Mouse (Mus musculus): ENCODE data around the gene Mmp21. TPM values are rescaled to one million over a fixed set of nuclear protein-coding genes. Genes with fewer than 3 reads are reported as not detected.

Mmp21 gene
- 0.10 TPM in 1 of 2 replicates, not detected in the other for polyA plus RNA-seq (2015; fragmentation: Nextera tagmentation; extraction: Ambion mirVana)

GRCm38 (mm10) chr7:133679961-133680360 is at the start of gene Mmp21:
Gene Mmp21, minus strand, starts transcription at chr7:133680061.

DNA sequence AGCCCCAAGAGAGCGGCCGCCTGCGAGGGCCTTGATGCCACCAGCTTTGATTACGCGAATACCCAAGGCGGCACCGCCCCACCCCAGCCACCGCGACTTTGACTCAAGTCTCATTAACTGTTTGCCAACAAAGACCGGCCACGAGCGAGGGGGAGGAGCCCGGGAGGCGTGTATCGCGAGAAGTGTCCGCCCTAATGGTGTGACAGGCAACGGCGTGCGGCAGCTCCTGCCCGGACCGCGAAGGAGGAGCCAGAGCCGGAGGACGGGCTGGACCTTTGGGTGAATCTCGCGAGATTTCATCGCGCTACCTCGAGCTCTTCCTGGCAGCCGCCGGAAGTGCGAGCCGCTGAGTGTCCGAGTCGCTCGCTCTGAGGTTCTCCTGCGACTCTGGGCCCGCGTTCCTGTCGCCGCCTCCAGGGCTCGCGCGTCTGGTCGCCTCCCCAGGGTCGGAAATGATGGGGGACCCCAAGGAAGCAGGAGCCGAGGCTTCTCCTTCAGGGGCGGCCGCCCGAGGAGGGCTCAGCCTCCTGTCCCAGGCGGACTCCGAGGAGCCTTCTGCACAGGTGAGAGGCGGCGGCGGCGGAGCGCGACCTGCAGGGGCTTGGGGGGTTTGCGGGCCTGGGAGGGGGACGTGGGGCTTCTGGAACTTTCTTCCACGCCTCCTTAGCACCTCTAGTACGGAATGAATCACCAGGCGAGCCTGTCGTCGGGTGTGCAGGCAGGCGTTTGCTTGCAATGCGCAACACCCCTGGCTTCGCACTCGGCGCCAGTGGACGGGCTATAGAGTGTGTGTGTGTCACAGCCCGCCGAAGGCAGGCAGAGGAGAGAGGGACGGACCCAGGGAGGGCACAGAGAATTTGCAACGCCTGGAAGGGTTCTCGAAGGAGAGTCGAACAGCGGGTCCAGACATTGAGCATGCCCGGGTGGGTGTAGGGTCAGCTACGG is 42.2 kb downstream of the Mmp21 start, which contains the start of gene Edrf1:
Gene Edrf1 (plus strand): TSS at position 183 of the 945 bp plus-strand sequence.

Other genes starting within 250 kb of the Mmp21 start
- not detected in 2 replicates for gene Tex36, start 77.9 kb downstream of the Mmp21 start, polyA plus RNA-seq (2015; fragmentation: Nextera tagmentation; extraction: Ambion mirVana)
- gene Edrf1, start 42.5 kb downstream of the Mmp21 start, polyA plus RNA-seq (2015; fragmentation: Nextera tagmentation; extraction: Ambion mirVana) = 7.8 and 8.2 TPM in 2 replicates
- 97.6 and 116 TPM in 2 replicates for gene Bccip, start 29.3 kb upstream of the Mmp21 start, polyA plus RNA-seq (2015; fragmentation: Nextera tagmentation; extraction: Ambion mirVana)
- gene Uros, start 30.0 kb upstream of the Mmp21 start, polyA plus RNA-seq (2015; fragmentation: Nextera tagmentation; extraction: Ambion mirVana) = 18.4 and 18.5 TPM in 2 replicates
- 0.49 and 0.52 TPM in 2 replicates for gene Fank1, start 96.8 kb upstream of the Mmp21 start, polyA plus RNA-seq (2015; fragmentation: Nextera tagmentation; extraction: Ambion mirVana)
- gene Dhx32, start 102.7 kb upstream of the Mmp21 start, polyA plus RNA-seq (2015; fragmentation: Nextera tagmentation; extraction: Ambion mirVana) = 33.0 and 38.0 TPM in 2 replicates

Measured in urinary bladder, postnatal 0 days (tissue).